Mouse (Mus musculus) heart, embryonic 12.5 days (tissue): Measurements from ENCODE around the gene Wdr82. TPM values are rescaled to one million over a fixed set of nuclear protein-coding genes. Genes with fewer than 3 reads are reported as not detected.

Source experiments
- ATAC-seq: fragments of 200-750 bp; cut with Nextera tagmentation; 2 replicates; pipeline ENCODE4 v1.8.0; 2017; ENCODE audit warnings: moderate TSS enrichment, moderate library complexity; ENCODE audit not compliant: insufficient number of reproducible peaks, low FRiP score
- H3K27ac ChIP-seq: fragments of 300-500 bp; sonication (generic); 2 replicates; pipeline ENCODE4 v1.5.1; 2016; ENCODE audit warnings: mild to moderate bottlenecking, moderate library complexity; ENCODE audit not compliant: poor library complexity, severe bottlenecking
- H3K27me3 ChIP-seq: fragments of 300-500 bp; sonication (generic); replicated peaks from 2 replicates; pipeline ENCODE4 v1.6.1; 2016; ENCODE audit warnings: mild to moderate bottlenecking, moderate library complexity
- H3K36me3 ChIP-seq: fragments of 300-500 bp; sonication (generic); 2 replicates; pipeline ENCODE4 v1.6.1; 2016; ENCODE audit warnings: mild to moderate bottlenecking, moderate library complexity
- H3K4me1 ChIP-seq: fragments of 300-500 bp; sonication (generic); replicated peaks from 2 replicates; pipeline ENCODE4 v1.6.1; 2016; ENCODE audit warnings: mild to moderate bottlenecking
- H3K4me2 ChIP-seq: fragments of 300-500 bp; sonication (generic); 2 replicates; pipeline ENCODE4 v1.6.1; 2016; ENCODE audit warnings: mild to moderate bottlenecking, moderate library complexity
- H3K4me3 ChIP-seq: fragments of 300-500 bp; sonication (generic); 2 replicates; pipeline ENCODE4 v1.5.1; 2016; ENCODE audit warnings: mild to moderate bottlenecking
- H3K9ac ChIP-seq: fragments of 300-500 bp; sonication (generic); 2 replicates; pipeline ENCODE4 v1.6.1; 2016; ENCODE audit warnings: mild to moderate bottlenecking, moderate library complexity
- H3K9me3 ChIP-seq: fragments of 300-500 bp; sonication (generic); replicated peaks from 2 replicates; pipeline ENCODE4 v1.6.1; 2016; ENCODE audit warnings: mild to moderate bottlenecking, moderate library complexity
- WGBS: fragments of 180-500 bp; shearing (Covaris S2); methylation state at CpG from one replicate; pipeline ENCODE4 v1.1.7; 2016; 5-methylcytosine and 5-hydroxymethylcytosine counted together
- polyA plus RNA-seq: library from polyadenylated mRNA; unstranded; fragments of >200 nt; fragmentation: Nextera tagmentation; extraction: Ambion mirVana; gene quantifications from 2 replicates; pipeline ENCODE4 v1.2.1, GENCODE M21; 2016

Wdr82 gene
- 23.6 and 23.7 TPM in 2 replicates for polyA plus RNA-seq

DNA sequence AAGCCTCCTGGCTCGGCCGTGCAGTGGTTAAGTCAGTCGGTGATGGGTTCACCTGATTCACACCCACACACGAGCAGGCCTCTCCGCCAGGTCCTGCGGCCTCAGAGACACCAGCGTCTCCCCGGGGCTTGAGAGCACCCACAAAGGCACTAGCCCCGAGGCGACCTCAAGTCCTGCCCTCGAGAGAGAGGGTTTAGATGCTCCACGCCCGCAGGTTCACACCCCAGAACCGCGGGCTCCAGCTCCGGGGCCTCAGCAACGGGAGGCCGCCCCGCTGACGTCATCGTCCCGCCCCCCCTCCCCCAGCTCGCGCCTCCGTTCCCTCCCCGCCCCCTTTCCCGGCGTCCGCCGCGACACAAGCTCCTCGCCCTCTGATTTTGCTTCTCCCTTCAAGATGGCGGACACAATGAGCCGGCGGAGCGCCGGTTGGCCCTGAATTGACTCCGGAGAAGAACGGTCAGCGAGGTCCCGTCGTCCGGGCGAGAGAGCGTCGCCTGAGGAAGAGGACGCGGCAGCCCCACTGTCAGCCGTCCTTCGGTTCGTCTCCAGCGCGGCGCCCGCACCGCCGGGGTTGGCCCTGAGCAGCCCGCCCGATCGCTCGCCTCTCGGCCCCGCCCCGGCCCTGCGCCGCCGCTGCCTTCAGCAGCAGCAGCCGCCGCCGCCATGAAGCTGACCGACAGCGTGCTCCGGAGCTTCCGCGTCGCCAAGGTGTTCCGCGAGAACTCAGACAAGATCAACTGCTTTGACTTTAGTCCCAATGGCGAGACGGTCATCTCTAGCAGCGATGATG is at the start of gene Wdr82:
TSS of gene Wdr82 (plus strand) at position 373 of the 790 bp plus-strand sequence.
- Histone ChIP-seq H3K4me2 (peak within 1 kb of the TSS; percentile 86), H3K9ac (peak within 1 kb of the TSS; percentile 92), H3K9me3 (no peaks in the 10 kb centered on the region), H3K4me1 (peaks cover 28% of the 10 kb centered on the region), H3K36me3 (no peaks in the 10 kb centered on the region), H3K27ac (peak within 1 kb of the TSS; percentile 96), H3K4me3 (peak within 1 kb of the TSS; percentile 81), H3K27me3 (no peaks in the 10 kb centered on the region)
- peak; percentile 94 for ATAC-seq
- under 1% methylated on average over 78 of the region's 81 CpGs for WGBS

DNA sequence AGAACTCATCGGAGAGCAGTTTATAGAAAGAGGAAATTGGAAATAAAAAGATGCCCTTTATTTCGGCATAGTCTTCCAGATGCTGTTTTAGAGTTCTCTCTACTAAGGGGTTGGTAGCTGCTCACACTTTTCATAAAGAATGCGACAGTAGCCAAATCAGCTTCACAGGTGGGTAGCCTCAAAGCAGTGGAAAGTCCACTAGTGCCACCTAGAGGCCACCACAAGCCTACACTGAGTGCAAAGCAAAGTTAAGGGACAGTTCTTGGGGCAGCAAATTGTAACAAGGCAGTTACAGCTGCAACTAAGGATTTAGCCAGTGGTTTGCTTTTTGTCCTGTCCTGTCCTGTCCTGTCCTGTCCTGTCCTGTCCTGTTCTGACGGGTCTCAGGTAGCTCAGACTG is 47.1 kb upstream of the Wdr82 start:
- Histone ChIP-seq H3K27me3 (no peaks in the 10 kb centered on the region), H3K27ac (no peak overlapping the region), H3K36me3 (no peaks in the 10 kb centered on the region), H3K4me1 (no peaks in the 10 kb centered on the region), H3K4me3 (no peak overlapping the region), H3K4me2 (no peak overlapping the region), H3K9ac (no peak overlapping the region), H3K9me3 (no peaks in the 10 kb centered on the region)
- 42% methylated on average over 4 of the region's 4 CpGs for WGBS
- ATAC-seq, result no peak

- Histone ChIP-seq H3K36me3 (no peaks in the 10 kb centered on the region), H3K27ac (no peak overlapping the region), H3K4me2 (no peak overlapping the region), H3K27me3 (no peaks in the 10 kb centered on the region), H3K4me1 (no peaks in the 10 kb centered on the region), H3K9me3 (no peaks in the 10 kb centered on the region), H3K4me3 (no peak overlapping the region), H3K9ac (no peak overlapping the region)
- no peak for ATAC-seq
- WGBS, result 59% methylated on average over 2 of the region's 2 CpGs
Observed at GRCm38 (mm10) chr9:106126786-106127251, 43.9 kb upstream of the Wdr82 start.

DNA sequence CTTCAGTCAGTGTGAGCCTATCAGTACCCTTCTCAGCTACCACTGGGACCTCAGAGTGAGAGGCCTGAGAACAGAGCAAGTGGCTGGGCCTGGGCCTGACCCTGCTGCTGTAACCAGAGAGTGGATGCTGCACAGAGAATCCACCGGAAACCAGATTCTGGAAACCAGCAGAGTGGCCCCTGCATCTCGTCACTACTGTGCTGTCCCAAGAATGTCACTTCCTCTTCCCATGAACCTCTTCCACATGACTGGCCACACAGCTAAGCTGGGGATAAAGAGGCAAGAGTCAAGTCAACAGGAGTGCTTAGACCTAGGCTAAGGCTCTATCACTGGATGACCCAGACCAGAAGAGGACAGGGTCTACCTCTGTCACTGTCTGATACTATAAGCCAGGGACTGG is 41.7 kb upstream of the Wdr82 start:
- no peak overlapping the region for H3K27ac ChIP-seq
- no peaks in the 10 kb centered on the region for H3K9me3 ChIP-seq
- no peak overlapping the region for H3K4me2 ChIP-seq
- no peaks in the 10 kb centered on the region for H3K27me3 ChIP-seq
- no peaks in the 10 kb centered on the region for H3K36me3 ChIP-seq
- WGBS, result 71% methylated on average over 2 of the region's 2 CpGs
- ATAC-seq, result no peak
- H3K4me3 ChIP-seq, result no peak overlapping the region
- H3K9ac ChIP-seq, result no peak overlapping the region
- no peaks in the 10 kb centered on the region for H3K4me1 ChIP-seq

GRCm38 (mm10) chr9:106130250-106130649 is 40.5 kb upstream of the Wdr82 start:
- 70% methylated on average over 7 of the region's 7 CpGs for WGBS
- H3K4me2 ChIP-seq, result no peak overlapping the region
- H3K27ac ChIP-seq, result no peak overlapping the region

DNA sequence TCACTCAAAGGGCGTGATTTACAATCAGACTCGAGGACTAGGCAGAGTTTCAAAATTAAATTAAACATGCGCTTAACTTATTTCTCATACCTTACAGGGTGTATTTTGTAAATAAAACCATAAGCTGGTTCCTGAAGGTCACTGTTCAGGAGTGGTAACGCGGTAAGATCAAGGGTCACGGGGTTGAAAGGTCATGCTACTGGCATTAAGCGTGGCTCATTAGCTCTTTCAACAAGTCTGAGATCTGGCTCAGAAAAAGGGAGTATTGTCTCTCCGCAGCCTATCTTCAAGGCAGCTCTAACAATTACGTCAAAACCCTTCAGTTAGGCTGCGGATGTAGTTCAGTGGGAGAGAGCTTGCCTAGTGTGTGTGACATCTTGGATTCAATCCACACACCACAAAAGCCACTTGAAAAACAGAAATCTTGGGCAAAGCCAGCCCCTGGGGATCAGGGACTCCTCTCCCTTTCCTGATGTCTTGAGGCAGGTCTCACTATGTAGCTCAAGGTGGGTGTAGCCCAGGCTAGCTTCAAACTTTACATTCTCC is 33.0 kb upstream of the Wdr82 start:
- no peak for ATAC-seq
- H3K4me1 ChIP-seq, result no peaks in the 10 kb centered on the region
- no peaks in the 10 kb centered on the region for H3K9me3 ChIP-seq
- H3K4me3 ChIP-seq, result no peak overlapping the region
- H3K27ac ChIP-seq, result no peak overlapping the region
- WGBS, result 68% methylated on average over 10 of the region's 10 CpGs
- no peak overlapping the region for H3K4me2 ChIP-seq
- H3K9ac ChIP-seq, result no peak overlapping the region
- H3K27me3 ChIP-seq, result 0 out of 2 replicates have a peak, but pooled peaks cover 6% of the 10 kb centered on the region
- no peaks in the 10 kb centered on the region for H3K36me3 ChIP-seq

More at GRCm38 (mm10) chr9:106130250-106130649, 40.5 kb upstream of the Wdr82 start:
- no peaks in the 10 kb centered on the region for H3K36me3 ChIP-seq
- no peaks in the 10 kb centered on the region for H3K9me3 ChIP-seq
- H3K4me3 ChIP-seq, result no peak overlapping the region
- no peak overlapping the region for H3K9ac ChIP-seq
- no peaks in the 10 kb centered on the region for H3K4me1 ChIP-seq
- ATAC-seq, result no peak
- H3K27me3 ChIP-seq, result no peaks in the 10 kb centered on the region

DNA sequence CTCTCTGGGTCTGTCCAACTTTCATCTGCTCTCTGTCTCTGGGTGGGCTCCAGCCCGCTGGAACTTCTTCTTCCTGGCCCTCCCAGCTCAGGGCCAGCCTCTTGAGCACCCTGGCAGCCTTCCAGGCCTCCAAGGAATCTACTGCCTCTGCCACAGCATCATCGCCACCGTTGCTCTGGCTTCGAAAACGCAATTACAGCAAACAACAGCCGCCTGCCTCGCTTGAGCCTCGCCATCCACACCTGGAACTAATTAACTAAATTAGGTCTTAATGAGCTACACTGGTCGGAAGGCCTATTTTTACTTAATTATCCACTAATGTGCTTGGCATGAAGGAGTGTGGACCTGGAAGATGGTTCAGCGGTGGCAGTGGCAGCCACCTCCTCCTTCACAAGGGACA is 31.0 kb upstream of the Wdr82 start:
- Histone ChIP-seq H3K9me3 (no peaks in the 10 kb centered on the region), H3K4me2 (no peak overlapping the region), H3K27me3 (0 out of 2 replicates have a peak, but pooled peaks cover 6% of the 10 kb centered on the region), H3K27ac (no peak overlapping the region), H3K4me3 (no peak overlapping the region), H3K9ac (no peak overlapping the region), H3K4me1 (no peaks in the 10 kb centered on the region), H3K36me3 (no peaks in the 10 kb centered on the region)
- no peak for ATAC-seq
- 69% methylated on average over 10 of the region's 10 CpGs for WGBS

GRCm38 (mm10) chr9:106141955-106142354 is 28.8 kb upstream of the Wdr82 start:
- Histone ChIP-seq H3K36me3 (no peaks in the 10 kb centered on the region), H3K4me2 (no peak overlapping the region)

GRCm38 (mm10) chr9:106144176-106144575 is 26.6 kb upstream of the Wdr82 start:
- Histone ChIP-seq H3K4me3 (no peak overlapping the region), H3K36me3 (no peaks in the 10 kb centered on the region), H3K4me1 (peaks cover 18% of the 10 kb centered on the region), H3K9me3 (no peaks in the 10 kb centered on the region), H3K9ac (no peak overlapping the region), H3K27ac (no peak overlapping the region), H3K27me3 (peaks cover 40% of the 10 kb centered on the region), H3K4me2 (no peak overlapping the region)
- WGBS, result 78% methylated on average over 7 of the region's 7 CpGs
- ATAC-seq, result no peak

More at GRCm38 (mm10) chr9:106141955-106142354, 28.8 kb upstream of the Wdr82 start:
- no peak overlapping the region for H3K4me3 ChIP-seq
- peaks cover 18% of the 10 kb centered on the region for H3K27me3 ChIP-seq
- no peak overlapping the region for H3K9ac ChIP-seq
- H3K4me1 ChIP-seq, result no peaks in the 10 kb centered on the region
- H3K9me3 ChIP-seq, result no peaks in the 10 kb centered on the region
- ATAC-seq, result no peak
- no peak overlapping the region for H3K27ac ChIP-seq
- 80% methylated on average over 12 of the region's 12 CpGs for WGBS

- Histone ChIP-seq H3K9me3 (no peaks in the 10 kb centered on the region), H3K27ac (no peak overlapping the region), H3K4me3 (no peak overlapping the region), H3K36me3 (no peaks in the 10 kb centered on the region), H3K4me1 (peaks cover 20% of the 10 kb centered on the region), H3K27me3 (peaks cover 54% of the 10 kb centered on the region), H3K9ac (no peak overlapping the region), H3K4me2 (no peak overlapping the region)
- whole genome bisulfite sequencing, result 75% methylated on average over 2 of the region's 2 CpGs
- no peak for ATAC-seq
Observed at GRCm38 (mm10) chr9:106145582-106145981, 25.1 kb upstream of the Wdr82 start.

DNA sequence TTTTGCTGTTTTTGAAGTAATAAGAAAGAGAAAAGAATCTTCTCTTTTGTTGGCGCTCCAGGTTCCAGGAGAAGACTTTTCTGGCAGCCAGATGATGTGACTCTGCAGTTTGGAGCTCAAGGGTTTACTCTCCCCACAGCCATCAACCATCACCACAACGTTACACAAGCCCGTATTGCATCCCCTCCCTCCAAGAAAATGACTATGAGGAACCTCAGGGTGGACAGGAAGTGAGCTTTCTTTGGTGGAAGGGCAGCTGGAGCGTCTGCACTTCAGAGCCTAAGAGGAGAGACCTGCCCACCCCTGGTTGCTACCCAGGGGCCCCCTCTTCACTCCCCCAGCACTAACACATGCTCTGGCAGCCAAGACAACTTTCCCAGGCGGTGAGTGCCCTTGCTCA is 23.4 kb upstream of the Wdr82 start:
- Histone ChIP-seq H3K27ac (no peak overlapping the region), H3K36me3 (no peaks in the 10 kb centered on the region), H3K4me1 (peaks cover 20% of the 10 kb centered on the region), H3K4me3 (no peak overlapping the region), H3K9ac (no peak overlapping the region), H3K4me2 (no peak overlapping the region), H3K27me3 (peaks cover 65% of the 10 kb centered on the region), H3K9me3 (no peaks in the 10 kb centered on the region)
- WGBS, result 21% methylated on average over 5 of the region's 5 CpGs
- no peak for ATAC-seq
